Mouse (Mus musculus) megakaryocyte-erythroid progenitor cell, adult 5-6 weeks (primary cell): Measurements from ENCODE around the gene Batf2. TPM values are rescaled to one million over a fixed set of nuclear protein-coding genes. Genes with fewer than 3 reads are reported as not detected.

Experiments
- ATAC-seq: replicated peaks from 2 replicates; pipeline ENCODE4 v1.8.0; 2016; ENCODE audit warnings: mild to moderate bottlenecking, inconsistent platforms; ENCODE audit not compliant: severe bottlenecking, poor library complexity, low FRiP score, low TSS enrichment
- total RNA-seq, 2 experiments: library from RNA; stranded (forward) in 1 of 2; stranded (reverse) in 1 of 2; fragments of 200-1000, 215-1000 nt in 1 of 2; fragments of >200 nt in 1 of 2; fragmentation: Nextera tagmentation in 1 of 2; gene quantifications; 2 replicates each; pipeline ENCODE4 v1.2.3; 2014 to 2017

Batf2 gene
- total RNA-seq, 2 experiments from 2014 or later, result 2.0 TPM; not detected in 1

GRCm38 (mm10) chr19:6216046-6216705 lies 75.4 kb downstream of the Batf2 start:
- ATAC-seq, result no peak

DNA sequence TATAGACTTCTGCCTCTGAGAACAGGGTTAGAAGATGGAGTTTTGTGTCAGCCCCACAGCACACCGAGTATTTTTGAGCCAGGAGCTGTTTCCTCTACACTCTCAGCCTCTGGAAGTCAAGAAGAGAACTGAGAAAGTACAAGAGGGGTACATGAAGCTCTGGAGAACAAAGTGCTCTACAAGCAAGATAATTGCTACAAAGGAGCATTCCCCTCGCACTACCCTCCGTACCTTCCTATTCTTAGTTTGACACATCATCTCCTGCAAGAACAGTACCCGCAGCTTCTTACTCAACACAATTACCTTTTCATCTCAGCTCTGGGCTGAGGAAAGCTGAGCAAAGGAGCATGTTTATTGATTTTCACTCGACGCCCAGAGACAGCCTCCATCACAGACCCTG lies 77.8 kb downstream of the Batf2 start:
- no peak for ATAC-seq

Other genes with a start within 250 kb of the Batf2 start
Only the 30 nearest of the 31 such genes appear.
- gene Dpf2, start 228.0 kb upstream of the Batf2 start, total RNA-seq (2014; fragmentation: Nextera tagmentation), result 91.2 and 95.9 TPM in 2 replicates
- 75.0 and 124 TPM in 2 replicates for gene Dpf2, start 228.0 kb upstream of the Batf2 start, total RNA-seq (2017)
- gene Cdc42ep2, start 216.2 kb upstream of the Batf2 start, total RNA-seq (2014; fragmentation: Nextera tagmentation), result 0.77 TPM in 1 of 2 replicates, not detected in the other
- gene Cdc42ep2, start 216.2 kb upstream of the Batf2 start, total RNA-seq (2017), result not detected in 2 replicates
- gene Pola2, start 176.8 kb upstream of the Batf2 start, total RNA-seq (2014; fragmentation: Nextera tagmentation), result 134 and 164 TPM in 2 replicates
- 62.6 and 87.0 TPM in 2 replicates for gene Pola2, start 176.8 kb upstream of the Batf2 start, total RNA-seq (2017)
- gene Slc22a20, start 154.8 kb upstream of the Batf2 start, total RNA-seq (2014; fragmentation: Nextera tagmentation), result not detected in 2 replicates
- gene Slc22a20, start 154.8 kb upstream of the Batf2 start, total RNA-seq (2017), result not detected in 2 replicates
- gene Capn1, start 125.1 kb upstream of the Batf2 start, total RNA-seq (2014; fragmentation: Nextera tagmentation), result 41.2 and 46.0 TPM in 2 replicates
- gene Capn1, start 125.1 kb upstream of the Batf2 start, total RNA-seq (2017), result 30.6 and 53.5 TPM in 2 replicates
- gene Syvn1, start 94.4 kb upstream of the Batf2 start, total RNA-seq (2014; fragmentation: Nextera tagmentation), result 31.2 and 52.3 TPM in 2 replicates
- gene Syvn1, start 94.4 kb upstream of the Batf2 start, total RNA-seq (2017), result 5.8 and 7.5 TPM in 2 replicates
- 54.4 and 64.1 TPM in 2 replicates for gene Mrpl49, start 83.2 kb upstream of the Batf2 start, total RNA-seq (2014; fragmentation: Nextera tagmentation)
- 33.6 and 41.0 TPM in 2 replicates for gene Mrpl49, start 83.2 kb upstream of the Batf2 start, total RNA-seq (2017)
- 2,866 and 2,996 TPM in 2 replicates for gene Fau, start 83.1 kb upstream of the Batf2 start, total RNA-seq (2014; fragmentation: Nextera tagmentation)
- 1,307 and 1,586 TPM in 2 replicates for gene Fau, start 83.1 kb upstream of the Batf2 start, total RNA-seq (2017)
- gene Znhit2, start 79.8 kb upstream of the Batf2 start, total RNA-seq (2014; fragmentation: Nextera tagmentation), result 11.5 and 16.7 TPM in 2 replicates
- gene Znhit2, start 79.8 kb upstream of the Batf2 start, total RNA-seq (2017), result 10.7 and 11.2 TPM in 2 replicates
- 13.7 and 14.7 TPM in 2 replicates for gene Tm7sf2, start 72.6 kb upstream of the Batf2 start, total RNA-seq (2014; fragmentation: Nextera tagmentation)
- 3.6 and 4.8 TPM in 2 replicates for gene Tm7sf2, start 72.6 kb upstream of the Batf2 start, total RNA-seq (2017)
- gene Vps51, start 63.8 kb upstream of the Batf2 start, total RNA-seq (2014; fragmentation: Nextera tagmentation), result 45.2 and 61.4 TPM in 2 replicates
- 33.9 and 40.6 TPM in 2 replicates for gene Vps51, start 63.8 kb upstream of the Batf2 start, total RNA-seq (2017)
- gene Tmem262, start 61.0 kb upstream of the Batf2 start, total RNA-seq (2014; fragmentation: Nextera tagmentation), result not detected in 2 replicates
- not detected in 2 replicates for gene Tmem262, start 61.0 kb upstream of the Batf2 start, total RNA-seq (2017)
- not detected in 2 replicates for gene Gm28374, start 58.7 kb upstream of the Batf2 start, total RNA-seq (2014; fragmentation: Nextera tagmentation)
- gene Gm28374, start 58.7 kb upstream of the Batf2 start, total RNA-seq (2017), result 0.99 TPM in 1 of 2 replicates, not detected in the other
- gene Zfpl1, start 56.0 kb upstream of the Batf2 start, total RNA-seq (2014; fragmentation: Nextera tagmentation), result 20.4 and 38.0 TPM in 2 replicates
- gene Zfpl1, start 56.0 kb upstream of the Batf2 start, total RNA-seq (2017), result 34.2 and 34.8 TPM in 2 replicates
- 47.6 and 48.9 TPM in 2 replicates for gene Cdca5, start 56.0 kb upstream of the Batf2 start, total RNA-seq (2014; fragmentation: Nextera tagmentation)
- gene Cdca5, start 56.0 kb upstream of the Batf2 start, total RNA-seq (2017), result 25.2 and 25.9 TPM in 2 replicates
- gene AC131692.1, start 46.6 kb upstream of the Batf2 start, total RNA-seq (2014; fragmentation: Nextera tagmentation), result 3.5 and 5.7 TPM in 2 replicates
- 0.95 and 1.6 TPM in 2 replicates for gene AC131692.1, start 46.6 kb upstream of the Batf2 start, total RNA-seq (2017)
- gene Naaladl1, start 35.2 kb upstream of the Batf2 start, total RNA-seq (2014; fragmentation: Nextera tagmentation), result 1.5 and 2.1 TPM in 2 replicates
- not detected in 2 replicates for gene Naaladl1, start 35.2 kb upstream of the Batf2 start, total RNA-seq (2017)
- gene Sac3d1, start 22.3 kb upstream of the Batf2 start, total RNA-seq (2014; fragmentation: Nextera tagmentation), result 18.8 and 20.9 TPM in 2 replicates
- gene Sac3d1, start 22.3 kb upstream of the Batf2 start, total RNA-seq (2017), result 7.7 and 9.3 TPM in 2 replicates
- 15.2 and 24.6 TPM in 2 replicates for gene Snx15, start 12.7 kb upstream of the Batf2 start, total RNA-seq (2014; fragmentation: Nextera tagmentation)
- gene Snx15, start 12.7 kb upstream of the Batf2 start, total RNA-seq (2017), result 7.0 and 13.2 TPM in 2 replicates
- gene Arl2, start 565 bp downstream of the Batf2 start, total RNA-seq (2014; fragmentation: Nextera tagmentation), result 43.2 and 45.4 TPM in 2 replicates
- 26.4 and 38.6 TPM in 2 replicates for gene Arl2, start 565 bp downstream of the Batf2 start, total RNA-seq (2017)
- not detected in 2 replicates for gene Majin, start 43.4 kb downstream of the Batf2 start, total RNA-seq (2014; fragmentation: Nextera tagmentation)
- gene Majin, start 43.4 kb downstream of the Batf2 start, total RNA-seq (2017), result not detected in 2 replicates
- gene Gpha2, start 85.4 kb downstream of the Batf2 start, total RNA-seq (2014; fragmentation: Nextera tagmentation), result not detected in 2 replicates
- gene Gpha2, start 85.4 kb downstream of the Batf2 start, total RNA-seq (2017), result not detected in 2 replicates
- gene Ppp2r5b, start 94.9 kb downstream of the Batf2 start, total RNA-seq (2014; fragmentation: Nextera tagmentation), result 10.9 and 24.0 TPM in 2 replicates
- gene Ppp2r5b, start 94.9 kb downstream of the Batf2 start, total RNA-seq (2017), result 8.6 and 10.3 TPM in 2 replicates
- gene Atg2a, start 100.7 kb downstream of the Batf2 start, total RNA-seq (2014; fragmentation: Nextera tagmentation), result 22.6 and 30.2 TPM in 2 replicates
- 5.8 and 11.8 TPM in 2 replicates for gene Atg2a, start 100.7 kb downstream of the Batf2 start, total RNA-seq (2017)
- gene Ehd1, start 135.7 kb downstream of the Batf2 start, total RNA-seq (2014; fragmentation: Nextera tagmentation), result 50.0 and 60.7 TPM in 2 replicates
- gene Ehd1, start 135.7 kb downstream of the Batf2 start, total RNA-seq (2017), result 26.7 and 62.5 TPM in 2 replicates
- gene Cdc42bpg, start 165.5 kb downstream of the Batf2 start, total RNA-seq (2014; fragmentation: Nextera tagmentation), result 3.4 and 4.4 TPM in 2 replicates
- gene Cdc42bpg, start 165.5 kb downstream of the Batf2 start, total RNA-seq (2017), result 3.1 and 3.7 TPM in 2 replicates
- 39.8 and 56.2 TPM in 2 replicates for gene Men1, start 194.0 kb downstream of the Batf2 start, total RNA-seq (2014; fragmentation: Nextera tagmentation)
- 17.8 and 19.8 TPM in 2 replicates for gene Men1, start 194.0 kb downstream of the Batf2 start, total RNA-seq (2017)
- 37.3 and 41.8 TPM in 2 replicates for gene Map4k2, start 200.2 kb downstream of the Batf2 start, total RNA-seq (2014; fragmentation: Nextera tagmentation)
- 9.4 and 27.2 TPM in 2 replicates for gene Map4k2, start 200.2 kb downstream of the Batf2 start, total RNA-seq (2017)
- gene Sf1, start 222.7 kb downstream of the Batf2 start, total RNA-seq (2014; fragmentation: Nextera tagmentation), result 286 and 398 TPM in 2 replicates
- gene Sf1, start 222.7 kb downstream of the Batf2 start, total RNA-seq (2017), result 253 and 302 TPM in 2 replicates
- 4.9 TPM in 1 of 2 replicates, not detected in the other for gene Pygm, start 243.4 kb downstream of the Batf2 start, total RNA-seq (2014; fragmentation: Nextera tagmentation)
- 0.04 and 4.9 TPM in 2 replicates for gene Pygm, start 243.4 kb downstream of the Batf2 start, total RNA-seq (2017)